Mouse (Mus musculus) stomach, embryonic 14.5 days (tissue): Measurements from ENCODE around the gene Pkn2. TPM values are rescaled to one million over a fixed set of nuclear protein-coding genes. Genes with fewer than 3 reads are reported as not detected.

Experiments used
- ATAC-seq: fragments of 200-750 bp; cut with Nextera tagmentation; 2 replicates; pipeline ENCODE4 v1.8.0; 2017; ENCODE audit warnings: low read depth, moderate TSS enrichment; ENCODE audit not compliant: insufficient number of reproducible peaks, insufficient read depth, low FRiP score
- H3K27ac ChIP-seq: fragments of 300-500 bp; sonication (generic); 2 replicates; pipeline ENCODE4 v1.5.1; 2014; ENCODE audit warnings: mild to moderate bottlenecking, low read length, moderate library complexity, mixed read lengths
- H3K27me3 ChIP-seq: fragments of 300-500 bp; sonication (generic); 2 replicates; pipeline ENCODE4 v1.6.1; 2014; ENCODE audit warnings: low read length, control low read depth, mixed read lengths; ENCODE audit not compliant: control insufficient read depth, insufficient read depth
- H3K36me3 ChIP-seq: fragments of 300-500 bp; sonication (generic); 2 replicates; pipeline ENCODE4 v1.6.1; 2014; ENCODE audit warnings: mild to moderate bottlenecking, control low read depth, low read length, moderate library complexity, mixed read lengths; ENCODE audit not compliant: control insufficient read depth, insufficient read depth
- H3K4me1 ChIP-seq: fragments of 300-500 bp; sonication (generic); 2 replicates; pipeline ENCODE4 v1.6.1; 2014; ENCODE audit warnings: low read length, control low read depth, mixed read lengths; ENCODE audit not compliant: control insufficient read depth, insufficient read depth
- H3K4me2 ChIP-seq: fragments of 300-500 bp; sonication (generic); replicated peaks from 2 replicates; pipeline ENCODE4 v1.6.1; 2014; ENCODE audit warnings: low read depth, low read length, control low read depth
- H3K4me3 ChIP-seq: fragments of 300-500 bp; sonication (generic); 2 replicates; pipeline ENCODE4 v1.5.1; 2014; ENCODE audit warnings: low read depth, low read length, control low read depth
- H3K9ac ChIP-seq: fragments of 300-500 bp; sonication (generic); replicated peaks from 2 replicates; pipeline ENCODE4 v1.6.1; 2014; ENCODE audit warnings: low read depth, mild to moderate bottlenecking, control low read depth, low read length, moderate library complexity, mixed read lengths
- H3K9me3 ChIP-seq: fragments of 300-500 bp; sonication (generic); 2 replicates; pipeline ENCODE4 v1.6.1; 2016; ENCODE audit warnings: low read depth, low read length, control low read depth; ENCODE audit not compliant: control insufficient read depth
- WGBS: fragments of 180-500 bp; shearing (Covaris S2); extraction: QIAGEN DNeasy Blood & Tissue Kit; methylation state at CpG from one replicate; pipeline ENCODE4 v1.1.7; 2014; 5-methylcytosine and 5-hydroxymethylcytosine counted together
- polyA plus RNA-seq: library from polyadenylated mRNA; unstranded; fragments of >200 nt; fragmentation: Nextera tagmentation; extraction: Ambion mirVana; gene quantifications from 2 replicates; pipeline ENCODE4 v1.2.1, GENCODE M21; 2014

Gene Pkn2
- polyA plus RNA-seq, 1 experiment from 2014 or later = 57.7 TPM

GRCm38 (mm10) chr3:142817506-142817905 lies 64.3 kb downstream of the Pkn2 start:
- H3K4me2 ChIP-seq = no peak overlapping the region
- no peaks in the 10 kb centered on the region for H3K9me3 ChIP-seq
- 85% methylated on average over 3 of the region's 3 CpGs for WGBS
- H3K27me3 ChIP-seq = no peaks in the 10 kb centered on the region
- no peak for ATAC-seq
- H3K4me1 ChIP-seq = no peaks in the 10 kb centered on the region
- H3K9ac ChIP-seq = no peak overlapping the region
- peaks cover 27% of the 10 kb centered on the region for H3K36me3 ChIP-seq
- H3K4me3 ChIP-seq = no peak overlapping the region
- H3K27ac ChIP-seq = no peak overlapping the region

- no peak overlapping the region for H3K4me3 ChIP-seq
- no peak for ATAC-seq
- peaks cover 40% of the 10 kb centered on the region for H3K36me3 ChIP-seq
- no peak overlapping the region for H3K9ac ChIP-seq
- WGBS = 90% methylated on average over 3 of the region's 3 CpGs
- H3K4me1 ChIP-seq = no peaks in the 10 kb centered on the region
- no peak overlapping the region for H3K4me2 ChIP-seq
- H3K27ac ChIP-seq = no peak overlapping the region
- H3K9me3 ChIP-seq = no peaks in the 10 kb centered on the region
- H3K27me3 ChIP-seq = no peaks in the 10 kb centered on the region
Observed at GRCm38 (mm10) chr3:142811582-142811981, 70.2 kb downstream of the Pkn2 start.

- 86% methylated on average over 3 of the region's 3 CpGs for WGBS
- Histone ChIP-seq H3K27me3 (no peaks in the 10 kb centered on the region), H3K4me3 (no peak overlapping the region), H3K27ac (no peak overlapping the region), H3K9me3 (no peaks in the 10 kb centered on the region), H3K4me2 (no peak overlapping the region), H3K36me3 (peaks cover 46% of the 10 kb centered on the region), H3K4me1 (no peaks in the 10 kb centered on the region), H3K9ac (no peak overlapping the region)
- no peak for ATAC-seq
Observed at GRCm38 (mm10) chr3:142795587-142795986, 86.2 kb downstream of the Pkn2 start.

- ATAC-seq = no peak
- H3K36me3 ChIP-seq = peaks cover 39% of the 10 kb centered on the region
- H3K4me3 ChIP-seq = no peak overlapping the region
- 88% methylated on average over 2 of the region's 2 CpGs for WGBS
- H3K4me1 ChIP-seq = no peaks in the 10 kb centered on the region
- H3K27ac ChIP-seq = no peak overlapping the region
- no peak overlapping the region for H3K4me2 ChIP-seq
- H3K9me3 ChIP-seq = no peaks in the 10 kb centered on the region
- no peak overlapping the region for H3K9ac ChIP-seq
- no peaks in the 10 kb centered on the region for H3K27me3 ChIP-seq
Observed at GRCm38 (mm10) chr3:142786423-142787072, 95.3 kb downstream of the Pkn2 start.

GRCm38 (mm10) chr3:142777227-142777626 lies 104.6 kb downstream of the Pkn2 start:
- H3K4me2 ChIP-seq = no peak overlapping the region
- 86% methylated on average over 3 of the region's 3 CpGs for WGBS
- H3K4me3 ChIP-seq = no peak overlapping the region
- H3K27me3 ChIP-seq = no peaks in the 10 kb centered on the region
- no peaks in the 10 kb centered on the region for H3K9me3 ChIP-seq
- H3K36me3 ChIP-seq = peaks cover 42% of the 10 kb centered on the region
- H3K4me1 ChIP-seq = no peaks in the 10 kb centered on the region
- no peak overlapping the region for H3K9ac ChIP-seq
- H3K27ac ChIP-seq = no peak overlapping the region
- ATAC-seq = no peak

- Histone ChIP-seq H3K4me3 (no peak overlapping the region), H3K4me1 (no peaks in the 10 kb centered on the region), H3K27me3 (no peaks in the 10 kb centered on the region), H3K36me3 (peaks cover 14% of the 10 kb centered on the region), H3K9me3 (no peaks in the 10 kb centered on the region), H3K4me2 (no peak overlapping the region), H3K27ac (no peak overlapping the region), H3K9ac (no peak overlapping the region)
- peak; percentile 72 for ATAC-seq
- 65% methylated on average over 4 of the region's 4 CpGs for WGBS
Observed at GRCm38 (mm10) chr3:142773538-142774191, 108.1 kb downstream of the Pkn2 start.

GRCm38 (mm10) chr3:142770518-142770917 lies 111.3 kb downstream of the Pkn2 start:
- 49% methylated on average over 1 of the region's 1 CpGs for WGBS
- Histone ChIP-seq H3K4me1 (peaks cover 7% of the 10 kb centered on the region; the same call in 1 of the 2 replicates), H3K4me3 (no peak overlapping the region), H3K27me3 (no peaks in the 10 kb centered on the region), H3K4me2 (no peak overlapping the region), H3K9me3 (no peaks in the 10 kb centered on the region), H3K9ac (no peak overlapping the region), H3K27ac (no peak overlapping the region), H3K36me3 (peaks cover 12% of the 10 kb centered on the region)
- ATAC-seq = no peak

GRCm38 (mm10) chr3:142768498-142768897 lies 113.3 kb downstream of the Pkn2 start:
- 94% methylated on average over 6 of the region's 6 CpGs for WGBS
- H3K9me3 ChIP-seq = no peaks in the 10 kb centered on the region
- peaks cover 12% of the 10 kb centered on the region for H3K36me3 ChIP-seq
- no peak overlapping the region for H3K4me2 ChIP-seq
- no peak overlapping the region for H3K27ac ChIP-seq
- ATAC-seq = no peak
- no peak overlapping the region for H3K4me3 ChIP-seq
- peaks cover 7% of the 10 kb centered on the region; the same call in 1 of the 2 replicates for H3K4me1 ChIP-seq
- no peaks in the 10 kb centered on the region for H3K27me3 ChIP-seq
- no peak overlapping the region for H3K9ac ChIP-seq
